Mouse (Mus musculus) bone marrow, adult 2 months (tissue): ENCODE measurements at regions not wholly inside any gene's neighbourhood (a gene's known extent, or its start where the extent isn't known, plus 50 kb on each side); places are given as distances from the start of the nearest gene placed in this dataset.
"Not testable (repeated sequence)": the region's sequence is repeated elsewhere in the genome, so short reads cannot be mapped to it uniquely, and the experiment has no call there.

ENCODE experiments used
- CTCF ChIP-seq: fragments of 200-500 bp; IDR thresholded peaks from 2 replicates; pipeline ENCODE4 v1.5.1; 2011; ENCODE audit warnings: low read length, control low read depth; ENCODE audit not compliant: control insufficient read depth, insufficient read depth
- POLR2A ChIP-seq: fragments of 200-500 bp; IDR thresholded peaks from 2 replicates; pipeline ENCODE4 v1.6.1; 2011; ENCODE audit warnings: low read depth, mild to moderate bottlenecking, control low read depth, low read length, borderline replicate concordance; ENCODE audit not compliant: control insufficient read depth

- not testable (repeated sequence) for TF ChIP-seq CTCF, POLR2A
Observed at GRCm38 (mm10) chr6:69858631-69859030, 933.4 kb downstream of the Rpia start.
